Mouse (Mus musculus): Measurements from ENCODE around the gene Adra1b.

The Adra1b gene

DNA sequence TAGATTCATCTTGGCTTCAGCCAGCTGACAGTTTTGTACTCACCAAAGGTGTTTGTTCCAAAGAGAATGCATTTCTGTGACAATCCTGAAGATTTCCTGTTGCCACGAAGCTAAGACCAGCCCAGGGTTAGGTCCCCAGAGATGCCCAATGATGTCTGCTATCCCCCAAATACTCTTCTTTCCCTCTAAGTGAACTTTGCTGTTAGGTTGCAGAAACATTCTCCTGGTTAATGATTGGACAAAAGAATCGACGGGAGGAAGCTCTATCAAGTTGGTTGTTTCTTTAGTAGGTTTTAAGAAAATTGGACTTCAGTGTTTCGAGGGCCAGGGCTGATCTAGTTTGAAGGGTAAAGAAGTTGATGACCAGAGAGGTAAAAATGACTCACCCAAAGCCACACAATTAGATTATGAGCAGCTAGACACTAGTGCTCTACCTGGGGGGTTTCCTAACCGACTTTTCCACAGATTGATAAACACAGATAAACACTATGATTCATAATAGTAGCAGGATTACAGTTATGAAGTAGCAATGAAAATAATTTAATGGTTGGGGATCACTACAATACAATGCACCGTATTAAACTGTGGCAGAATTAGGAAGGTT, at the start of gene Adra1b:
TSS of gene Adra1b (minus strand) at position 160 of the 604 bp plus-strand sequence.
- no peak for DNase-seq (ENCODE audit: low spot score)

DNA sequence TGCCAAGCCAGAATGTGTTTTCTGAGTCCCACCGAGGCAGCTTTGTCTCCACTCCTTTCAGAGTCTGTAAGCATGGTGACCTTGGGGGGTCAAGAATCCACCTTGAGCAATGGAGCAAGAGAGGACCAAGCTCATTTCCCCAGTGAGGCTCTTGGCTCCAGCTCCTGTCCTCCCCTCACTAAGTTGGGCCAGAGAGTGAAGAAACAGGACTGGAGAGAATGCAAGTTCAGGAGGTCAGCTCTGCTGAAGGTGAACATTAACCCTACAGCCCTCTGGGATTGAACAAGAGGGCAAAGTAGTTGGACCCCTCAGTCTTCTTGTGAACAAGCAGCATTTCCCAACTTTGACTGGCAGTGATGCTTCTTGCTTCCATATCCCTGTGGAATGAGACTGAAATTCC, 49.3 kb upstream of the Adra1b start:
- no peak for DNase-seq (ENCODE audit: low spot score)

DNA sequence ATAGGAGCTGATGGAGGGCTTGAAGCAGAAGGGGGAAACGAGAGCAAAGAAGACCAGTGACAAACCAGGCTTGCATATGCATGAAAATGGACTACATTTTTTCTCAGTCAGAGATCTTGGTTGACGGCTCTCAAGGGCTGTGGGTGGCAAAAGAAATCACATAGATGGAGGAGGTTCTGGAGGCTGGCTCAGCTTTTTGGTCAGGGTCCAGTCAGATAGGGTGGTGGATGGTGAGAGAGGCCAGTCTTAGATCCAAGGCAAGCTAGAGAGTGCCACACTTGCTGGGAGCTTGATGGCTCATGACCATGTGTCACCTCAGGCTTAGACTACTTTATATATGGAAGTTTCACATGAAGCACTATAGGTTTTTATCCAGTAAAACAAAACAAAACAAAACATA, 42.8 kb upstream of the Adra1b start:
- DNase-seq (ENCODE audit: low spot score) = no peak

DNA sequence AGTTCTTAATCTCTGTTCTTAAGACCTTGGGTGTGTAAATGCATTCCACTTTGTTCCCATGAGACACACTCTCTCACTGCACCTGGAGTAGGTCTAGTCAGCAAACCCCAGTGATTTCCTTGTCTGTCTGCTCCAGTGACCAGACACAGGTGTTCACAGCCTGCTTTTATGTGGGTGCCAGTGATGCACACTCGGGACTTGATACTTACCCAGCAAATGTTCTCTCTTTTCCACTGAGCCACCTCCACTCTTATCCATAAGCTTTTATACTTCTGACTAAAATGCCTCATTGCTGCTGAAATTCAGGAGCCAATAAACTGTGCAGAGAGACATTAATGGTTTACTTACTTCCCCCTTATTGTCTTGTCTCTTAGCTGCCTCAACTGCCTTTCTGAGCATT, 42.2 kb upstream of the Adra1b start:
- no peak for DNase-seq (ENCODE audit: low spot score)

DNA sequence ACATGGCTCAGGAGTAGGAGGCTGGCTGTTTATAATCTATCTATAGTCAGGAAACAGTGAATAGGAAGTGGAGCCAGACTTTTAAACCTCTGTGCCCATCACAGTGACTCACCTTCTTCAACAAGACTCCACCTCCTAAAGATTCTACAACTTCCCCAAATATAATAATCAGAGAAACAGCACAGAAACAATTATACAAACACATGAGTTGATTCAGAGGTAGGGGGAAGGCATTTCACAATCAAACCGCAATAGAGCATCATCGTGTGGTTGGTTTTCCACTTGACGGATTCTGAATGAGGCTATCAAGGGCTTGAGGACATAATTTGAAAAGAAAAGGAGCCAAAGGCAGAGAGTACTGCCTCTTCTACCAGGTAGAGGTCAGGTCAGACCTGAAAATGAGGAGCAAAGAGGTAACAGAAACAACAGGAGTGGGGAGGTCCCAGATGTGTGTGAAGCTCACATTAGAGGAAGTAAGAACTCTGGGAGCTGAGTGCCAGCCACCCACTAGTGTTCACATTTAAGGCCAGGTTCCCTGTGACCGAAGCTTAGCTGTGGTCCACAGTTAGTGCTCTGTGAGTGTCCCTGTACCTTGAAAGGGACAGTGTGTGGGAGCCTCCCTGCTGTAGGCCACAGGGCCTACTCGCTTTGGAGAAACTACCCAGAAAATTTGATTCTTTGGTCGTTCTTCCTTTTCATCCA, 39.6 kb upstream of the Adra1b start:
- no peak for DNase-seq (ENCODE audit: low spot score)

DNA sequence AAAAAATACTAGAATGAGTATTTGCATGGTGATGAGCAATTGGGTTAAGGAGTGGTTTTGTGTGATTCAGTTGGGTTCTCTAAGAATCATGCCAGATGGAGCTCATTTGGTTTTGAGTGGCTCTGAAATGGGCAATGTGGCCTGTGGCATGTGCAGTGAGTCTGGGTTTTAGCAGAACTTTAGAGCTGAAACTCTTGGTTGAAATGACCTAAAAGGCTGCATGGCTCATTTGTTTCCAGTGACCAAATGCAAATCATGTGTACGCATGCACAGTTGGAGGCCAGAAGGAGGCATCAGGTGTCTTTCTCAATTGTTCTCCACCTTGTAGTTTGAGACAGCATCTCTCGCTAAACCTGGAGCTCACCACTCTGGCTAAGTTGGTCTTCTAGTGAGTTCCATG, 35.0 kb upstream of the Adra1b start:
- no peak for DNase-seq (ENCODE audit: low spot score)

DNA sequence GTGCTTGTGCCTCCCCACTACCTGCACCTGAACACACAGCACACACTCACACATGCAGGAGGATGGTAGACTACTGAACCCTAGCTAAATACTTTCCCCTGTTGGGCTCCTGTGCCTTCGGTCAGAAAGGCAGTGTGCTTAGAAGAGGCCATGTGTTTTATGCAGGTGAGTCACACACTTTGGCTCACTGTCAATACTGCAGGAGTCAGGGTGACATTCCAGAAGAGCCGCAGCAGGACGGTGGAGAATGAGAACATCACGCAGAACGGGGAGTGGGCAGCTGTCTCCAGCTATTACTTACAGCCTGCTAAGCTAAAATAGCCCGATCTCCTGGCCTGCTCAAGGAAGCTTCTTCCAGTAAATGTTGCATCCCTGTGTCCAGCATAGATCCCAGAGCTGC, 32.5 kb upstream of the Adra1b start:
- DNase-seq (ENCODE audit: low spot score) = no peak

DNA sequence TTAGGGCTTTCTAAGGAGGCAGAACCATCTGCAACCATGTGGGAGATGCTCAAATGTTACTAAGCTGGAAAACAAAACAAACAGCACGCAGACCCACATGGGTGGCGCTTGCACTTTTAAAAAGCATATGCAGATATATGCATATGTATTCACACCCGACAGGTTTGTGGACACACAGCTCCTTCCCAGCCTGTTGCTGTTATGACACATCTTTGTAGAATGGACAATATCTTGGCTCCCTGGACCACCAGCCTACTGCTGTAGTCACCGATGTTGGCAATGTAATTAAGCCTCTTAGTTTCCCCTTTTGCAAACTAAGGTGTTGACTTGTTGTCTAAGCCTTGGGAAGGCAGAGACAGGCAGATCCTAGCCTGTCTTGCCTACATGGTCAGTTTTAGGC, 32.0 kb upstream of the Adra1b start:
- DNase-seq (ENCODE audit: low spot score) = no peak

DNA sequence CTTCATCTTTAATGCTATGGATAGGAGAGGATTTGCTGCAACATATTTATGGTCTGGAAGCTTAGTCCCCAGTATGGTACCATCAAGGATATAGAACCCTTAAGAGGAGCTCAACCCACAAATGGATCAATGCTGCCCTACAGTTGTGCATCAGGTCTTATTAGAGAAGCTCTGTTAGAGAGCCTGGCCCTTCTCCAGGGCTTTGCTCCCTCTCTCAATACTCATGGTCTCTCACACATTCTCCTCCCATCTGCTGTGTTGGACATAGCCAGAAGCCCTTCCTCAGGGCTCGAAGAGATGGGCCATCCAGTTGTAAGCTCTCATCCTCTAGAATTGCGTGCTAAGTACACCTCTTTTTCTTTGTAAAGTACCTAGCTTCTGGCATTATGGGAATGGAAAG, 29.2 kb upstream of the Adra1b start:
- no peak for DNase-seq (ENCODE audit: low spot score)

DNA sequence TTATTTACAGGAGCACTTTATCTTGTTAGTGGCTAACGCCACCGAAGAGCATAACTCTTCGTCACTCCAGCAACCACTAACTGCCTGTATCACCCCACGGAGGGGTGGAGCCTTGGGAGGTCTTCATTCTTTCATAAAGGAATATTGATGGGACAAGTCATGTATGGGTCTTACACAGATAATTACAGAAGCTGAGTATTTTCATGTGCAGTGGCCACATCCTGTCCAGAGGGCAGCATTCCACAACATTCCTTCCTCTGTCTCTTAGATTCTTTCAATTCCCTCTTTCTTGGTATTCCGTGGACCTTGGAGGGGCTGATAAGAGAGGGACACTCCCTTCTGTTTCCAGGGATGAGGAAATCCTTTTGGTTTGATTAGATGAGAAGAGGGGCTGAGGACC, 28.7 kb upstream of the Adra1b start:
- no peak for DNase-seq (ENCODE audit: low spot score)

DNA sequence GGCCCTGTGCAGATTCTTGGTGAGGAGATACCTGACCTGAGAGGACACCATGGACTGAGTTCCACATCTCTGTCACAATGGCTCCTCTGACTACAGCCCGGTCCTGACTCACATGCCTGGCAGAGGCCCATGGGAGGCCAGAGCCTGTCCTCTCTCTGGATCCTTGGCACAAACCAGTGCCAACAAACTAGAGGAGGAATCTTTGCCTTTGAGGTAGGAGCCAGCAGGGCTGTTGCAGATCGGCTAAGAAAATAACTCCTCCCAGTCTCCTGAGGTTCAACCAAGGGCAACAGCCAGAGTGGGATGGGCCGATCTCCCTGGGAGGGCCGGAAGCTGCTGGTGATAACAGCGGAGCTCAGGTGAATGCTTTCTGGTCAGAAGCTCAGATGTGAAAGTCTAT, 28.2 kb upstream of the Adra1b start:
- DNase-seq (ENCODE audit: low spot score) = no peak

DNA sequence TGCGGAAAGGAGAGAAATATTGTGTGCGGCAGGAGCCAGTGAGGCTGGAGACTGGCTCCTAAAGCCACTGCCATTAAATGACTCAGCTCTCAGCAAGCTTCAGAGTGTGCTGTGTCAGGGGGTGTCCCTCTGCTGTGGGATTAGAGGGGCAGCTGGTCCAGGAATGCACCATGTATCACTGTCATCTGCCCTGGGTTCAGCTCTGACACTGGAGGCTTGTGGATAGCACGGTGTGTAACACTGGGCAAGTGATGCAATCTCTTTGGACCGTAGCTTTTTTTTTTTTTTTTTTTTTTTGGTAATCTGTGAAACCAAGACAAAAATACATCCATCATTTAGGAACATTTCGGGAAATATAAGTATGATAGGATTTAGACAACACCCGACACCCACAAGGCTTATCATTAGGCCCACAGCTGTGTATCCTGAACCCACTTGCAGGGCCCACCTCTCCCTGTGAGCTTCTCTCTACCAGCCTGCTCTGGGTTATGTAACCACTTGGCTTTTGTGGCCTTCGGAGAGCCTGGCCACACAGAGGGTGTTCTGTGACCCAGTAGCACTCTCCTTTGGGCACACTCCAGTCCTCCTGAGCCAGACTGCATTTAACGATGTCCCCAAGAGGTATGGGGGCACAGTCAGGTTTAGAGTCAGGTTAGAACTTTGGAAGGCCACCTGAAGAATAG, 26.3 kb upstream of the Adra1b start:
- no peak for DNase-seq (ENCODE audit: low spot score)

DNA sequence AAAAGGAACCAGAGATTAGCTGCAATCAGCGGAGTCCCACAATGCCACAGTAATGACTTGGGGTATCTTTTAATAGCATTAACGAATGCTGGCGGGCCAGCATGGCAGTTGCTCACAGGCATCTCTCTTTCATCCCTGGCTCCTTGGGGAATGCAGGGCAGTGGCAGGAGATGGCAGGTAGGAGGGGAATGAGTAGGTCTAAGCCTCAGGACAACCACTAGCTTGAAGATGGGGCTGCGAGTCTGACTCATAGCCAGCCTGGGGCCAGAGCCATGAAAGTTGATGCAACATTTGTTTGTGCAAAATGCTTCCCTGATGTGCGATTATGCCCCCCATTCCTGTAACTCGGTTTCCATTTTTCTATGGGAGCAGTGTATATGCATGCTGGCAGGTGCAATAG, 25.2 kb upstream of the Adra1b start:
- DNase-seq (ENCODE audit: low spot score) = no peak

DNA sequence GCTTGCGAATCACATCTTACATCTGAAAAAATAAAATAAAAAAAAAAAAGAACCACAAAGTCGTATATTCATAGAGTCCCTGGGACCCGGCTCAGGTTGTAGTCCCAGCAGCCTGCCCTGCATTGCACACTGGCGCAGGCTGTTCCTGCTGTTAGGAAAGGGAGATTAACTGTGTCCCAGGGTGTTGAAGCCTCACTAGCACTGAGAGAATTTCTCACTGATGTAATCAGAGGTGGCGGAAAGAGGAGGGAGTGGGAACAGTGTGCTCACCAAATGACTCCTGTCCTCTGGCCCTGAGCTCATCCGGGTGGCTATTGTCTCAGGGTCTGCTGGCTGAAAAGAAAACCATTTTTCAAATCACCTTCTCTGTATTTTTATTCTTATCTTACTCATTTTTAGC, 24.6 kb upstream of the Adra1b start:
- DNase-seq (ENCODE audit: low spot score) = no peak

DNA sequence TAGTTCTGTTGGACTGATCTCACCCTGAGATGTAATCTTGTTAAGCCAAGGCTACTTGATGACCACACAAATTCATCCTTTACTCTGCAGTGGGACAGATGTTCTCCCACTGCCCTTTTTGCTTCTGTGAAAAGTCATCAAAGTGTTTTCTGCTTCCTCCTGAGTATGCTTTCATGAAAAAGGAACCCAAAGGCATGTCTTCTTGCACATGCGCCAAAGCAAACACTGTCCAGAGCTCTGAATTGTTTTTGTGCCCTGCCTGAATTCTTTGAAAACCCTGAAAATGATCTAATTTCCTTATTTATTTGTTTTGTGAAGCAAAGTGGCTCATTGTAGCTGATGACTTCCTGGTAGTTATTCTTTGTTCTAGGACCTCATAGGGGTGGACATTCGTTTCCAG, 20.7 kb upstream of the Adra1b start:
- no peak for DNase-seq (ENCODE audit: low spot score)

DNA sequence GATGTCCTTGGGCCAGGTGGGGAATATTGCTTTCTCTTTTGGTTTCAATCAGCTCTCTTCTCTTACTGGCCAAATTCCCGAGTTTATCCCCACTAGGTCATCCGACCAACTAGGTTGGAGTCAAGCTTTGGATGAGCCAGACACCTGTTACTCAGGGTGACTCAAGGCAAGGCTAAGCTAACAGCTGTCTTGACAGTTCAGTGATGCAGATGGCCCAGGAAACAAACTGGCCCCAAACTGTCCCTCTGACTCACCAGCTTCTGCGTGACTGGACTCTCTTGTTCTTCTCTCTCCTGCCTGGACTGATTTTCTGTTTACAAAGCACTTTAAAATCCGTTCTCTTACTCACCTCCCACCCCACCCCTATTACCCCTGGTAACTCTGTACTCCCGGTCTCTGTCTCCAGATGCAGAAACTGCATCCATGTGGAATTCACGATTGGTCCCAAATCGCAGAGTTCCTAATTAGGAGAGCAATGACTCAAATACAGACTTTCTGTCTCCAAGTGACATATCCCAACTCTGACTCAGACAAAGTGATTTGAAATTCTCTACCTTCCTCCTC, 18.6 kb upstream of the Adra1b start:
- no peak for DNase-seq (ENCODE audit: low spot score)

DNA sequence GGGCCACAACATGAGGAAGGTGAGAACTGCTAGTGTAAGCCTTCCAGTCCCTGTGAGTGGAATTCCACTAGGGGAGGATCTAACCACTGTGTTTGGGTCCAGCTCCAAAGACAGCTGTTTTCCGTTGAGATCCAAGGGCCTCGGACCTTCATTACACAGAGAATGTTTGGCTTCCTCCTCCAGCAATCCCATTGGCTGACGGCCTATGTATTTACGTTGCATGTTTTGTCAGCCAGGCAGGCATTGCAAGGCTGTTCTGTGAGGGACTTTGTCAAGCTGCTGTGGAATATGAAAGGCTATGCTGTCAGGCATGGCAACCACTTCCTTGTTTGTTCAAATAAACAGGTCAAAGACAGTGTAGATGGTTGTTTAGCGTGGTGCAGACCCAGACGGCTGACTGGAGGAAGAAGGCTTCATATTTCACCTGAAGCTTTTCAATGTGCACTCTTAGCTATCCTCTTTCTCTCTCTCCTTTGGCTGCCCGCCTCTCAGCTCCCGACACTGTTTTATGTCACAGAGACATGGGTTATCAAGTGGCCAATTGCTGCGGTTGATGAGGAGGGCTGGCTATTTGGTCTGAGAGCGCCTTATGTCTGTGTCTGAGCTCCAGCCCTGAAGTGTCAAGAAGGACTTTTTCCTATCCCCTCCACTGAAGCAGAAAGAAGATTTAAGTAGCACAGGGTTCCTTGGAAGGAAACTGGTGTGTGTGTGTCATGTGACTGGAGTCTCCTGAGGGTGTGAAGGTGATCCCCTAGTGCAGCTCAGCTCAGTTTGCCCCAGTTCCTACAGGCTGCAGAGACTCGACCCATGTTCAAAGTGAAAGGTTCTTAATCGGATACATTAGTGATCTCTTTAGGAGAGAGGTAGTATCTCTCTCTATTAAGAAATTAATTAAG, 13.8 kb upstream of the Adra1b start:
- DNase-seq (ENCODE audit: low spot score) = no peak

DNA sequence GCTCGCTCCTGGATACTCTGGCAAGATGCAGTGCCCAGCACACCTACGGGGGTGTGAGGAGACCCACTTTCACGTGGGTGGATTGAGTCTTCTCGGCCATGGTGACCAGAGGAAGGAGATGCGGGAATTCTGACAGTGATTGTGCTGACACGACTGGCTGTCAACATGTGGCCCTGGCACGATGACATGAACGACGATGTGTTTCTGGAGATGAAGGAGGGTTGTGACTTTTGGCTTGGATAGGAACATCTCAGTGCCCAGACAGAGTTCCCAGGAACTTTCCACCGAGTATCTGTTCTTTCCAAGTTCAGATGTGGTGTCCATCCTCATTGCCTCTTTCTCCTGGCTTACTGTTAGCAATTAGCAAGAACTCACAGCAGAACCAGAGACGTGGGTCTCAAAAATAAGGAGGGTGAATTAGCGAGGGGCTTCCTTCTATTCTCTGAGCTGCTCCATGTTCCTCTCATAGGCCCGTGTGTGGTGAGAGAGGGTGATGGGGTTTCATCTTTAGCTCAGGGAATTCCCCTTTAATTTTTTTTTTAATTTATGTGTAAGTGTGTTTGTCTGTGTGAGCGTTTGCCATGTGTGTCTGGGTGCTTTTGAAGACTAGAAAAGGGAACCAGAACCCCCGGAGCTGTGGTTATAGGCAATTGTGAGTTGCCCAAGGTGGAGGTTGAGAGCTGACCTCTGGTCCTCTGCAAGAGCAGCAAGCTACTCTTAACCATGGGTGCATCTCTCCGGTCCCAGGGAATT, 11.3 kb upstream of the Adra1b start:
- DNase-seq (ENCODE audit: low spot score) = no peak

DNA sequence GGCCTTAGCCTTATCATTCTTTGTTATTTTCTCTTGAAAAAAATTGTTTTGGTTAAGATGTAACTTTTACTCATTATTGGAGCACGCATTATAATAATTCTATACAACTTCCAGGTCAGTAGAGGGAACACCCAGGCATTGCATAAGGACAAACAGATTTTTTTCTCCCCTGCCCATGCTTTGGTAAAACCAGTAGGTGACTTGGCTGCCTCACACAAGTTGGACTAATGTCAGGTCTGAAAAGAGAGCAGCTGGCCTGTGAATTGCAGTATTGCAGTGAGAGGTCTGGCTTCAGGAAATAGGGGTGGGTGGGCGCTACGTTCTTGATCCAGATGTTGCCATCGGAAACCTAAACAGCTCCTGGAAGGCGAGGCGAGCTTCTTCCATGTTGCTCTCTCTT, 10.6 kb upstream of the Adra1b start:
- DNase-seq (ENCODE audit: low spot score) = no peak

DNA sequence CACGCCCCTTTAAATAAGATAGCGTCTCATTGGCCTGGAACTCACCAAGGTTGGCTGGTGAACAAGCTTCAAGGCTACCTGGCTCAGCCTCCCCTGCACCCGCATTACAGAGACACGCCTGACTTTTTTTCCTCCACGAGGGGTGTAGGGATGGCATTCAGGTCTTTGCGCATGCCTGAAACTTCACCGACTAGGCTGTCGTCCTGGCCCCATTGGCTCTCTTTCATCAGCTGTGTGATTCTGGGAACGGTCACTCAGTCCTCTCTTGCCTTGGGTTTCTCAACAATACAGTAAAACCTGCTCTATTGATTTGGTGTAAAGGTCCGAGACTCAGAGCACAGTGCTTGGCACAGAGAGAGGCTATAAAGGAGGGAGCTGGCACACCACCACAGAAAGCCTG, 2.3 kb upstream of the Adra1b start:
- DNase-seq (ENCODE audit: low spot score) = no peak

DNA sequence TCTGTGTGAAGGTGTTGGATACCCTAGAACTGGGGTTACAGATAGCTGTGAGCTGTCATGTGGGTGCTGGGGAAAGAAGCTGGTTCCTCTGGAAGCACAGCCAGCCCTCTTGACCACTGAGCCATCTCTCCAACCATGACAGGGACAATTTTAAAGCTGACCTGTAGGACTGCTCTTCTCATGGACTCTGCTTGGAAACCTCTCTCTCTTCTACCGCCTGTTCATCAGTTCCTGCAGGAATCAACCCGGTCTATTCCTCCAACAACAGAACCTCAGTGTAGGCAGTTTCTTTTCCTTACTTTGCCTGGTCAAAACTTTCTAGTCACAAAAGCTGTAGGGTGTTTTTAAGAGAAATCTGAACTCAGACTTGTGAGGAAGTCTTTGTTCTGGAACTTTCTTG, 1.3 kb downstream of the Adra1b start:
- no peak for DNase-seq (ENCODE audit: low spot score)

DNA sequence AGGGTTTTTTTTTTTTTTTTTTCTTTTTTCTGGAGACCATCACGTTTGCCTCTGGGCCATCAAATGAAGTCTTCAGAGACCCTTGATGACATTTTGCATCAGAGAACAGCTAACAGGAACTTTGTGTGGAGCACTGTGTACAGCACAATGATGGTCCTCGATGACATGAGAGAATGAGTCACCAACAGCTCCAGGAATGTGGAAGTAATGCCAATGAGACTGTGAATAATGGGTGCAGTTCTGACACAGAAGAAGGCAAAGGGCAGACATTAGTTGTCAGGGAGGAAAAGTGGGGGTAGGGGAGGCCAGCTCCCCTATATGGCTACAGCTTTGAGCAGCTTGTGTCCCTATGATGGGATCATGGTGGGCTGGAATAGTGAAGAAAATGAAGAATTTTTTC, 5.7 kb downstream of the Adra1b start:
- DNase-seq (ENCODE audit: low spot score) = no peak
